Mouse (Mus musculus) ovary, adult 18-20 months (tissue): ENCODE results near the gene Ppp1r10.

Source experiments
- DNase-seq: peaks from one replicate; pipeline ENCODE4 v3.0.0; 2022; ENCODE audit warnings: low spot score, mixed read lengths

Gene Ppp1r10

DNA sequence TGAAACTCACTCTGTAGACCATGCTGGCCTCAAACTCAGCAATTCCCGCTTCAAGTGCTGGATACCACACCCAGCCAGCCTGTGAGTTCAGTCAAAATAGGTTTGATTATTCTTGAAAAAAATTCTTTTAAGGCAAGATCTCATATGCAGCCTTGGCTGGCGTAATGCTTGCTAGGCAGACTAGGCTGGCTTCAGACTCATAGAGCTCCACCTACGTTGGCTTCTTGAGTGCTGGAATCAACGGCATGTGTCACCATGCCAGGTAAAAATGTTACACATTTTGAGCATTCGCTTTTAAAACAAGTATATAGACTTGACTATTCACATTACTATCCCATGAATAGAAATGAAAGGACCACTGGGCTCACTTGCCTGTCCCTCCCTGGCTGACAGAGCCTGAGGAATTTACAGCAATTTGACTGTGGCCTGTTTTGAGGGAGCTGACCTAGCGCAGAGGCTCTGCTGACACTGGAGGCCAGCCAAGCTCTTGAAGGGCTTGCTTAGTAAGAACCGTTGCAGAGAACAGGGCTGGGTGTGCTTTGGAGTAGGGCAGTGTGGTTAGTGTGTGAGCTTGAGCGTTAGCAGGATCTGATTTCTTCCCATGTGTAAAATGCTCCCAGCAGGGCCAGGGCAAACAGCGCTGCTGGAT lies 12.8 kb upstream of the Ppp1r10 start:
- DNase-seq = no peak

DNA sequence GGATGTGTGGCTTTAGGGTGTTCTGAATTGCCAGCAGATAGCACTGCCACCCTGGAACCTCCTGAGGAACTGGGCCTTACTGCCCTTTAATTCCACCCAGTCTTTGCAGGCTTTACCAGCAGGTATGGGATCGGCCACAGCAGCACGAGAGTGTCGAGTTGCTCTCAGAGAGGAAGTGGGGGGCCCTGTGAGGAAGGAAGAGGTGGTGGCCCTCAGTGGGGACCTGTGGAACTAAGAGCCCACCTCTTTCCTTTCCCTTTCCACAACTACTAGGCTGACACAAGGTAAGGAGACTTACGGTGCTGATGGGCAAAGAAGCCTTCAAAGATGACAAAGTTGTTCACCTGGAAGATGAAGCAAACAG lies 12.3 kb upstream of the Ppp1r10 start:
- DNase-seq = no peak

DNA sequence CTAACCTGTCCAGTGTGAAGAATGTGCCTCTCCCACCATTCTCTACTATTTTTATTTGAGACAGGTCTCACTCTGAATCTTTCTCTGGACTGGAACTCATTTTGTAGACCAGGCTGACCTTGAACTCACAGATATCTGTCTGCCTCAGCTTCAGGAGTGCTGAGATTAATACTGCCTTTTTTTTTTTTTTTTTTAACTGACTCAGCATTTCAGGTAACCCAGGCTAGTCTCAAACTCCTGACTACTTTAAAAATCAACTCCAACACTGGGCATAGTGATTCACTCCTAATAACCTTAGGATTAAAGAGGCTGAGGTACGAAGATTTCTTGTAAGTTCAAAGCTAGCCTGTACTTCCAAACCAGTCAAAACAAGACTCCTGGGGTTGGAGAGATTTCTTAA lies 10.6 kb upstream of the Ppp1r10 start:
- no peak for DNase-seq

DNA sequence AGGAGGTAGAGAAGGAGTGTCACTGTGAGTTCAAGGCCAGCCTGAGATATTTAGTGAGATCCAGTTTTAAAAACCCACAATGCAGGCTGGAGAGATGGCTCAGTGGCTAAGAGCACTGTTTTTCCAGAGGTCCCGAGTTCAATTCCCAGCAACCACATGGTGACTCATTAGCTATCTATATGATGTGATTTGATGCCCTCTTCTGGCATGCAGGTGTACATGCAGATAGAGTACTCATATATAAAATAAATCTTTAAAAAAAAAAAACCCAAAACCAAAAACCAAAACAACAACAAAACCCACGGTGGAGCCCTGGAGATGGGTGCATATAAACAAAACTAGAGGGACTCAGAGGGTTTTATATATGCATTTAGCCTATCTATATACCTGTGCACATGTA lies 8.6 kb upstream of the Ppp1r10 start:
- no peak for DNase-seq

DNA sequence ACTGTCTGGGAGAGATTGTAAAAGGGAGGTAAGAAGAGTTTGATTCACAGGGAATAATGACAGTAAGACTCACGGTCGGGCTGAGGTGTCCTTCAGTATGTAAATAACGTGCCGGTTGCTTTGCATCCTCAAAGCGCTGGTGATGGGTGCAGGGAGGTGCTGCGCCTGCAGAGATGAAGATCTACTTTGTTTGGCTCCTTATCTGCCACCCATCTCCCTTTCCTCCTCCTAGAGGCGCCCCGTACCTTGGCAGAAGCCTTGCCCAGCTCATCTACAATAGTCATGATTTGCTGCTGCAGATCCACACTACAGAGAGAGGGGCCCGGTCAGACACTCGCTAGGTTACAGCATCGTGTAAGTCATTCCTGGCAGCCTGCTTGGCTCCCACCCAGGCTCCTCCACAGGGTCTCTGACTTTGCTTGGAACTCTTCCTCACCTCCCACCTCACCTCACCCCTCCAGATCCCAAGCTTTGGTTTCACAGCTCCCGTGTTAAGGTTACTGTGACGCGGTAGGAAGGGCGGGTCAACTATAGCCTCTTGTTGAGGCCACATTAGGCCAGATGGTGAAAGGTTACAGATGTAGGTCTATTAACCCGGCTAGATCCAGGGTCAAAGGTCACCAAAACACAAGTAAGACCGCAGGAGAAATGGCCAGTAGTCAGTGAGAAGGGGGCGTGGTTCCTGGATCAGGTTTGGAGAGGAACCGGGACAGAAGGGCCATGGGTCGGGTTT lies 6.9 kb upstream of the Ppp1r10 start:
- DNase-seq = no peak

DNA sequence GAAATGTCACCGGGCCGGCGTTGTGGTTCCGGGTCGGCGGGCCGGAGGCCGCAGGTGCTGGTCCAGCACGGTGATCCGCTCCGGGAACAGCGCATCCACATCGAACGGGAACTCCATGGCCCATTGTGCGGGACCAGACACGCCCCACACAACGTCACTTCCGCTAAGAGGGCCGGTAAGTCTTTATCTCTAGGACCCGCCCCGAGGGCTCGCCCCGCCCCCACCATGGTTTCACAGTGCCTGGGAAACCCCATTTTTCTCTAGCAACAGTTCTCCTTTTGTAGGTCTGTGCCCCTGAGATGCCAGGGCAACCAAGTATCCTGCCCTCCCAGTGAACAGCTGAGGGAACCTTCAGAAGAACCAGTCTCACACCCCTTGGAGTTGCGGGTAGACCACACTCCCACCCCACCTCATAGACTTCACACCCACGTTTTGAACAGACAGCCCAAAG lies 6.3 kb upstream of the Ppp1r10 start, which contains the start of gene Atat1:
Gene Atat1, minus strand, starts transcription at position 157 of the 451 bp plus-strand sequence.
- DNase-seq = peak; percentile 87

DNA sequence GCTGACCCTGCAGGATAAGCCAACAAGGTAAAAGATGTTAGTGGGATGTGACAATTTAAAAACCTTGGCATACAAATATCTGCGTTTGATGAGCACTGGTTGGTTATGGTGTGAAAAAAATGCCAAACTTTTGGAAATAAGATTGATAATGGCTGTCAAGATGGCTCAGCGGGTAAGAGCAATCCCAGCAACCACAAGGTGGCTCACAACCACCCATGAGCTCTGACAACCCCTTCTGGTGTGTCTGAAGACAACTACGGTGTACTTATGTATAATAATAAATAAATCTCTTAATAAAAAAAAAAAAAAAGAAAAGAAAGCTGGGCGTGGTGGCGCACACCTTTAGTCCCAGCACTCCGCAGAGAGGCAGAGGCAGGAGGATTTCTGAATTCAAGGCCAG lies 1.3 kb upstream of the Ppp1r10 start:
- DNase-seq = no peak

DNA sequence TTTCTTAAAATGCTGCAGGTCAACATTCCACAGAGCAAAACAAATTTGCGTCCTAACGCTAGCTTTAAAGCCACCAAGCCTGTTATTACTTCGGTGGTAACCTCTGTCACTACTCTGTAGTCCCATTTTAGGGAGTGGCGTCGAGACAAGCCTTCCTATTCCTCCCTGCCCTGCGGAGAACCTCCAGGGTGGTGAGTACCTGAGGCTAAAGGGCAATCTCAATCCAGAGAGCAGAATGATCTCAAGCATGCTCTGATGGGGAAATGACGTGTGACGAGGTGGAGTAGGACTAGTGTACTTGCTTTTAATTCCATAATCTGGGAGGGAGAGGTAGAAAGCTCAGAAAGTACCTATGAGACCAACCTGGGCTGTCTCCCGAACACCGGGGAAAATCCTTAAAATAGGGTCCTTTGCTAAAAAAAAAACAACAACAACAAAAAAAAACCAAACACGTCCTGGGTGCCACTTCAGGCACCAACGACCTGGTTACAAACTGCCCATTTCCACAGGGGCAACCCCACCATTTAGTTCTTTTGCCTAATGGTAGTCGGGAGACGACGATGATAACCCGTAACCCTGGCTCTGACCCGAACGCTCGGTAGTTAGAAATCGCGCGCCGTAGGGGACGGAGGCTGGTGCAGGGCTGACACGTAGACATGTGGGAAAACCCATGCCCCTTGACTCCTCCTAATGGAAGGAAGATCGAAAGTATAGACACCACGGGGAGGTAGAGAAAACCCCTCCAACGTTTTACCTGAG lies 517 bp upstream of the Ppp1r10 start:
- no peak for DNase-seq

DNA sequence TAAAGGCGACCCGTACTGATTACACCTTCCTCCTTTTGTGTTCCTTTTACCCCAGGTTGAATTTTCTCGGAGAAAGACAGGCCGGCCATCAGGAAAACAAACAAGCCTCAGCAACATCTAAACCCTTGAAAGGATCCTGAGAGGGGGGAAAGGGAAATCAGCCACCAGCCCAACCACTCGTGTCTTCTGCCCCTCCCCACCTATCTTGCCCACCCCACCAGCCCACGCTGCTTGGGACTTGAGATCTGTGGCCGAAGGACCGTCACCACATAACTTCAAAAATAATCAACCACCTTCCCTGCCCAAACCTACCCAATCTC lies 869 bp downstream of the Ppp1r10 start:
- no peak for DNase-seq

DNA sequence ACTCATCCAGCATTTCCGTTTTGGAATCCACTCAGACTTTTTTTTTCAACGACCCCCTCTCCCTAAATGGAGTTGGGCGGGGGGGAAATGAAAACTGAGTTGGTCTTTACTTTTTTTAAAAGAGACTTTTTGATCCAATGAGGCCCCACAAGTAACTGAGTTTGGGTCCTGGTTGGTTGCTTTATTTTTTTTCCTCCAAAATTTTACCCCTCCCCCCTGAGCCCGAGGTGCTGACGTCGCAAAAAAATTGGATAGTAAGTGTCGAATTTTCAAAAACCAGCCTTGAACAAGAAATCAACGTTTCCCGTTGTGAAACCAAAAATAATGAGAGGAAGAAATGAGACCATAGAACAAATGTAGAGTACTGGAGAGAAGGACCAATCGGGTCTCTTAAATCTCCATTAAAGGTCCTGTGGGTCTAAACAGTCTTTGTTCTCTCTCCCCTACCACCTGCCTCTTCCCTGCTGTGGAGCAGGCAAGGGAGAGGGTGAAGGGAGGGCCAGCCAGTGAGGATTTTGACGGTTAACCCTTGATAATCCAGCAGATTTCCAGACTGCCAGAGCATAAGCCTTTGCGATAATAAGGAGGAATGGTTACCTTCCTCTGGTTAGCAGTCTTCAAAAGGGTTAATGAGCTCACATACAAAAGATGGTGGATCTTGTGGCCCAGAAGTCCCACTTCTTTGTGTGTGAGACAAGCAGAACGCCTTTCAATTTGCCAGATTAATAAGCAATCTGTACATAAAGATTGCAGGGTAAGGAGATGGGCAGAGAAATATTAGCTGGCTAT lies 1.4 kb downstream of the Ppp1r10 start:
- DNase-seq = no peak

DNA sequence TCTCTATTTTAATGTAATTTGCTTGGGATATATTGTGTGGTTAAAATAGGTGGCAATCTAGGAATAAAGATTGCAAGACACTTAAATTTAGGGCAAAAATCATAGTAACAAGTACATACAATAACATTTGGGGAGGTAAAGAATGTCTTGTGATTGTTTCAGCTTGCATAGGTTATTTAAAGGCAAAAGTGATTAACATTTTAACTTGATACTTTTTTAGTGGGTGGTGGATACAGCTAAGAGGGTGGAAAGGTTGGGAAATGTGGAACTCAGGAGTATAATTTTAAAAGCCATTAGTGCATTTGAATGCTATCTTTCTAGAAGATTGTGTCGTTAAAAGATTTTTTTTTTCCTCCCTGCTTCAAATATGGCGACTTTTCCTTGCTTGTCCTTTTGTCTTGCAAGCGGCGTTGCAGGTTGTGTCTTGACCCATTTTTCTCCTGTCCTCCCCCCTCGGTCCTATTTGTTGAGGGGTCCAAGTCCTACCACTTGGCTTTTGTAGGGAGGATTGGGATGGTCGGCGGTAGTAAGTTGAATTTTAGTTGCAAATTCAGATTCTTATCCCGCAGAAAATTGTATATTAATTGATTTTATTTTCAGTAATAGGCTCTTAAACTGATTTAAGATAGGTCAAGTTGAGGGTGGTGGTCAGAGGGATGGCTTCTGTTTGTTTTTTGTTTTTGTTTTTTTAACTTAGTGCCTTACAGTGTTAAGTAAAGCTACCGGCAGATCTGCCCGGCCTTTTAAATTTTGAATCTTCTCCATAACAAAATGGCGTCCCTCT lies 2.2 kb downstream of the Ppp1r10 start:
- DNase-seq = no peak

DNA sequence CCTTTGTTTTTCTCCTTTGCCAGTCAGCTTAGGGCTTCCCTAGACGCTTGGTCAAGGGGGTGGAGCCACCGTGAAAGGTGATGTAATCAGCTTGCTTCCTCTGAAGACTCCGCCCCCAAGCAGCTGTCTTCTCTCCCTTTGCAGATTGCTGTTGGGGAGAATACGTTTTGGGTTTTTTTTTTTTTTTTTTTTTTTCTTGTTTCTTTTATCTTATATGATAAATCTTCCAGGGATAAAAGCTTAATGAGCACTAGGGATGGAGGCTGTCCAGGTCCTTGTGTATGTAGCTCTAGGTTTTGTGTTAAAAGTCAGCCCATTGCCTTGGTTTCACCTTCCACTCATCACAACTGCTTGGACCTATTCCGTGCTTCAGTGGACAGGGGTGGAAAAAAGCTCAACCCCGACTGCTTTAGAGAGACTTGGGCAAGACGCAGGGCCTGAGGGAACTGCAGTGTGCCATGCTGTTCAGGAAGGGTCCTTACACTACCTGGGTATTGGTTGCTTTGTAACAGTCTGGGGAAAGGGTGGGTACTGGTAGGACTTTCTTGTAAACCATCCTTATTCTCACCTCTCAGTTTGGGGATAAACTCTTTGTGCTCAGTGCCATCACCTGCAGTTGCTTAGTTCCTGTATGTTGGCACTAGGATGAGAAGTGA lies 3.0 kb downstream of the Ppp1r10 start:
- peak; percentile 93 for DNase-seq

DNA sequence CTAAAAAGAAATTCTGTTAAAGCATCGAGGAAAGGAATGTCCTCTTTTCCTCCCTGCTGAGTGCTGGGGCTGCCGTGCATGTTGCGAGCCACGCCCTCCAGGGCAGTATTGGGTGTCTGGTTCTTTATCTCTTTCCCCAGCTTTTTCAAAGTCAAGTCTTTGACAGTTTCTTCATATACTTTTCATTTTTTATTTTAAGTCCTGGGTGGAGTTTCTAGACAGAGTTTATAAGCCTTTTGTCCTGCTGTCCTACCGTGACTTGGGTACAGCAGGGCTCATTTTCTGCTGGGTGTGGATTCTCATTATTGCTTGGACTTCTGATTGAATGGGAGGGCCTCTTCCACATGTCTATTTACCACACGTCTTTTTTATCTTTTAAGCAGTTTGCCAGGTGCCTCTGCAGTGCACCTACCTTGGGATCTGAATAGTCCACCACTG lies 3.6 kb downstream of the Ppp1r10 start:
- DNase-seq = no peak

DNA sequence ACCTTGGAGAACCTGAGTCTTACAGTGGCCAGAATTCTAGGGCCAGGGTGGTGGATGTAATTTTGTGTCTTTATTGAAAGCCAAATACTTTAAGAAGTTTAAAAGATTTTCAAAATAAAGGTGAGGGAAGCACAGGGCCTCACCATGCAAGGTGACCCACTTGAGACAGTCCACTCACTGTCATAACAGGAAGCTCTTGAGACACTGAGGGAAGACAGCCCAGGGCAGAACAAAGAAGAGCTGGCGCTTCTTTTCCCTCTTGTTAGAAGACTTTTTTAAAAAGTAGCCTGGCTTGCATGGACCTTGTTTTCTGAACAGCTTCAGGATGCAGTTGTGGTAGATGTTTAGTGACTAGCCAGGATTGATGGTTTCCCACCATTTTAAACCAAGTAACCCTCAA lies 4.2 kb downstream of the Ppp1r10 start:
- no peak for DNase-seq

DNA sequence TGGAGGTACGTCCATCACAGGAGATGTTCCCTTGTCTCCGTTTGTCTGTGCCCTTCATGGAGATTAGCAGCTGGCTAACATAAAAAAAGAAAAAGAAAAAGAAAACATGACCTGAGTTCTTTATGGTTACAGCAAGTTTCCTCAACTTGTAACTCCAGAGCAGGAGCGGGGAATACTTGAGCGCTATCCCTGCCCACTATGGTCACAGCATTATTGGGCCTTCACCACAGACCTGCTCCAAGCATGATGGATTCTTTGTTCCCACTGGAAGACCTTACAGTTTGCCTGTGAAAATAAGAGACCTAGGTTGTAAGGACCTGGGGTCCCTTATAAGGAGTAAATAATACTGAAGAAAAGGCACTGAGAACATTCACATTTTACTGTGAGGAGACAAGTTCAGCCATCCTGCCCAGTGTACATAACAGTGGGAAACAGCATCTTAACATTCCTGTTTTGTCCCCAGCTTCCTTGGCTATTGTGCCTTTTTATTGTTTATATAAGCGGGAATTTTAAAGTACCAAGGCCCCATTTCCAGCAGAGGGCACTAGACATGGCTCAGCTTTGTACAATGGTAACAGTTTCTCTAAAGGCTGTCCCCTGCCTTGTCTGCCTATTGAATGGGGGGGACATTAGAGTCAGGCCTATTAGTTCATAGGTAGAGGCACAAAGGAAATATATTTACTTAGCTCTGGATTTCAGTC lies 4.8 kb downstream of the Ppp1r10 start:
- no peak for DNase-seq

DNA sequence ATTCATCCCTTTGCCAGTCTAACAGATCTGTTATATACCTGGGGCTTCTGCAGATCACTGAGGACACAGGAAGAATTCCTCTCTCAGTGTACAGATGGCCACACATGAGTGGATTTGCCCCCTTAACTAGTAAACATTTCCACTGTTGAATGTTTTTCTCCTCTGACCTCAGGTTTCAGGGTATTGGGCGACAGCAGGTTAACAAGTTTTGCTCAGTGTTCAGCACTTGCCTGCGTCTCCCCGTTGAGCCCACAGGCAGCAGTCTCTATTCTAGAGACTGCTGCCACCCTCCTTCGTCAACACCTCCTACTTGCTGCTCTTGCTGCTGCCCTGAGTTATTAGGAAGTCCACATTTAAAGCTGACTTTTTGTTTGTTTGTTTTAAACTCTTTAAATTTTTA lies 5.5 kb downstream of the Ppp1r10 start:
- no peak for DNase-seq

DNA sequence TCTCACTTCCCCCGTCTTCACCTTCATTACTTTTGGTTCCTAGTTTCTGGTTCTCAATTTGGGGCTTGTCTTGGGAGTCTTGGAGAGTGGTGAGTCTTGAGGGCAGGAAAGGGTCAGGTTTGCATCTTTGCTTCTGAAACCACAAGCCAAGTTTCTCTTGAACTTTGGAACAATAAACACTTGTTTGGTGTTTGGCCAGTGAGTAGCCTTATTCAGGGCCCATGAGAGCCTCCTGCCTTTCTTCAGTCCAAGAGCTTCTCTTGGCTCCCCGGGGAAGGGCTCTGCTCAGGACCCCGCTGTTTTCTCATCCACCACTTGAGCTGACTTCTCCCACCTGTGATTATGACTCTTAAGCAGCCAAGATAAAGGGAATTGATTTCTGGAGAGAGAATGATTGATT lies 6.3 kb downstream of the Ppp1r10 start:
- no peak for DNase-seq

DNA sequence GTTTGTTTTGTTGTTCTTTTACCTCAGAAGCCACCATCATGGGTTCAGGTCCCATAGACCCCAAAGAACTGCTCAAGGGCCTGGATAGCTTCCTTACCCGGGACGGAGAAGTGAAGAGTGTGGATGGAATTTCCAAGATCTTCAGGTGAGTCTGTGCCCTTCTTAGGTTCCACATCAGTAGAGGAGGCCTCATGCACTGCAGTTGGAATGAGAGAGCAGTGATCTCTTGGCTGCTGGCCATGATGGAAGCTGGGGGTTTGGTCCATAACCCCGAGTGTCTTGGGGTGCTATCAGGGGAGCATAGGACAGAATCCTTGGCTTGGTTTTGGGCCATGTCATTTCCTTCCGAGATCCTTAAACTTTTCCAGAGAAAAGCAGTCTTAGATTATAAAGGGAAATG lies 7.0 kb downstream of the Ppp1r10 start:
- no peak for DNase-seq

DNA sequence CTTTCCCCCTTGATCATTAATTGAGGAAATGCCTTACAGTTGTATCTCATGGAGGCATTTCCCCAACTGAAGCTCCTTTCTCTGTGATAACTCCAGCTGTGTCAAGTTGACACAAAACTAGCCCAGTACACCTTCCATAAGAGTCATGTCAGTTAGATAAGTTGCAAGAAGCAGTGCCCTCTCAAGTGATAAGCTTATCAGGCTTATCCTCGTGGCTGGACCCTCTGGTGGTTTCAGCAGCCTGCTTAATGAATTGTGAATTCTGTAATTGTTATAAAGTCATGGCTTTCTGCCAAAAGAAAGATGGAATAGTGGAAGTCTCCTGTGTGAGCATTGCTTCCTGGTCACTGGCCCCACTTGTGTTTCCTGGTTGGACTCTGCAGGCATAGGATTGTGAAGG lies 11.2 kb downstream of the Ppp1r10 start:
- DNase-seq = no peak

DNA sequence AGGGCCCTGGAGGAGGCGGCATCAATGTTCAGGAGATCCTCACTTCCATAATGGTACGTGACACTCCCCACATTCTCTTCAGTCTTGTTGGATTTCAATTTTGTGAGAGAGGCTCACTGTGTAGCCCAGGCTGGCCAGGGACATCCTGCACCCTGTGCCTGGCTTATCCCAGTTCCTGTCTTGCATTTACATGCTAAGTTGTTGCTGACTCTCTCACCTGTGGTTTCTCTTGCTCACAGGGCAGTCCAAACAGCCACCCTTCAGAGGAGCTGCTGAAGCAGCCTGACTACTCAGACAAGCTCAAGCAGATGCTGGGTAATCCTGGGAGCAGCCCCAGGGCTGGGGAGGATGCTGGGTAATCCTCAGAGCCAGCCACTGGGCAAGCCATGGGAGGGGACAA lies 13.3 kb downstream of the Ppp1r10 start:
- no peak for DNase-seq
